In genomic region chr10:78426117-78426735, GRCm38 (mm10) we compare ENCODE assay signal across 8 mouse cellular contexts. TPM values are rescaled to one million over a fixed set of nuclear protein-coding genes. Genes with fewer than 3 reads are reported as not detected.
DNase-seq lines count a peak whose midpoint lies in the region; ATAC-seq and TF ChIP-seq lines count a peak whose summit lies in the region.

No protein-coding gene starts in this region.

- peaks cover 5% of the 10 kb centered on the region for H3K79me2 ChIP-seq in MEL (ENCODE audit: control insufficient read depth, insufficient read depth, low read length, poor library complexity)

- WGBS in forebrain, embryonic 16.5 days, result 50% methylated on average over 6 of the region's 6 CpGs
- 36% methylated on average over 6 of the region's 6 CpGs for WGBS in intestine, embryonic 16.5 days
- WGBS in stomach, embryonic 16.5 days, result 37% methylated on average over 6 of the region's 6 CpGs

- no peak for TF ChIP-seq EP300 in MEL (IDR thresholded peaks at IDR 0.05; ENCODE audit: low read depth in 1 of 2, low read length in 2 of 2)

- H3K27ac ChIP-seq in MEL (ENCODE audit: control insufficient read depth, low read depth, low read length), result peak overlapping the region; percentile 38
- H3K27ac ChIP-seq in forebrain, embryonic 16.5 days (ENCODE audit: low read length), result no peak overlapping the region
- peak overlapping the region; percentile 91 for H3K27ac ChIP-seq in intestine, embryonic 16.5 days (ENCODE audit: low read length)
- H3K27ac ChIP-seq in stomach, embryonic 16.5 days (ENCODE audit: low read length), result peak overlapping the region; percentile 96

- TF ChIP-seq RAD21 in MEL (IDR thresholded peaks at IDR 0.05; ENCODE audit: low read depth, low read length), result no peak

- TF ChIP-seq POLR2A in MEL (IDR thresholded peaks at IDR 0.05; ENCODE audit: control insufficient read depth in 1 of 2, insufficient read depth in 1 of 2, low read depth in 1 of 2, low read length in 2 of 2, poor library complexity in 1 of 2), result no peak

- H3K9ac ChIP-seq in MEL (ENCODE audit: control insufficient read depth, low read depth, low read length, poor library complexity, severe bottlenecking), result peak overlapping the region; percentile 81
- peak overlapping the region; percentile 92 for H3K9ac ChIP-seq in forebrain, embryonic 16.5 days (replicated peaks; ENCODE audit: low read depth, low read length)
- H3K9ac ChIP-seq in intestine, embryonic 16.5 days (ENCODE audit: low read depth, low read length), result peak overlapping the region; percentile 97
- H3K9ac ChIP-seq in stomach, embryonic 16.5 days (ENCODE audit: low read length), result peak overlapping the region; percentile 96

- TF ChIP-seq CTCF in MEL (IDR thresholded peaks at IDR 0.05 in 2 of 3, conservative IDR thresholded peaks at IDR 0.05 in 1 of 3; ENCODE audit: control insufficient read depth in 1 of 3, insufficient read depth in 1 of 3, low read depth in 2 of 3, low read length in 3 of 3, poor library complexity in 1 of 3, severe bottlenecking in 1 of 3), result no peak

- DNase-seq in embryo, embryonic 10 days (ENCODE audit: low spot score), result peak; percentile 22
- DNase-seq in embryo, embryonic 9.5 days (ENCODE audit: extremely low spot score), result no peak
- peak; percentile 55 for DNase-seq in MEL (ENCODE audit: low read depth, low spot score)
- DNase-seq in lung, postnatal 14 days, result peak; percentile 48
- no peak for DNase-seq in cerebellum, postnatal 4 days (ENCODE audit: low spot score in 2 of 2)

- no peaks in the 10 kb centered on the region for H3K27me3 ChIP-seq in MEL (ENCODE audit: control insufficient read depth in 1 of 2, insufficient read depth in 2 of 2, low read length in 2 of 2)
- no peaks in the 10 kb centered on the region for H3K27me3 ChIP-seq in forebrain, embryonic 16.5 days (replicated peaks; ENCODE audit: control insufficient read depth, insufficient read depth, low read length)
- H3K27me3 ChIP-seq in intestine, embryonic 16.5 days (replicated peaks; ENCODE audit: control insufficient read depth, insufficient read depth, low read length), result no peaks in the 10 kb centered on the region
- no peaks in the 10 kb centered on the region for H3K27me3 ChIP-seq in stomach, embryonic 16.5 days (ENCODE audit: control insufficient read depth, insufficient read depth, low read length)

- ATAC-seq in forebrain, embryonic 16.5 days, result no peak
- peak; percentile 31 for ATAC-seq in intestine, embryonic 16.5 days
- peak; percentile 38; the same call in 1 of the 2 replicates for ATAC-seq in stomach, embryonic 16.5 days (ENCODE audit: insufficient read depth, low FRiP score)

- H3K4me2 ChIP-seq in forebrain, embryonic 16.5 days (ENCODE audit: low read length), result peak overlapping the region; percentile 52
- peak overlapping the region; percentile 89 for H3K4me2 ChIP-seq in intestine, embryonic 16.5 days (ENCODE audit: low read depth, low read length)
- peak overlapping the region; percentile 80 for H3K4me2 ChIP-seq in stomach, embryonic 16.5 days (ENCODE audit: low read depth, low read length)

- no peaks in the 10 kb centered on the region for H3K9me3 ChIP-seq in MEL (replicated peaks; ENCODE audit: insufficient read depth, low read length)
- H3K9me3 ChIP-seq in forebrain, embryonic 16.5 days (ENCODE audit: control insufficient read depth, low read length), result no peaks in the 10 kb centered on the region
- no peaks in the 10 kb centered on the region for H3K9me3 ChIP-seq in intestine, embryonic 16.5 days (ENCODE audit: control insufficient read depth, low read length)
- H3K9me3 ChIP-seq in stomach, embryonic 16.5 days (replicated peaks; ENCODE audit: control insufficient read depth, low read length), result no peaks in the 10 kb centered on the region

- peak overlapping the region; percentile 90 for H3K4me3 ChIP-seq in MEL (ENCODE audit: control insufficient read depth in 1 of 2, insufficient read depth in 1 of 2, low read depth in 2 of 2, low read length in 2 of 2)
- H3K4me3 ChIP-seq in forebrain, embryonic 16.5 days (replicated peaks; ENCODE audit: low read length), result peak overlapping the region; percentile 80
- peak overlapping the region; percentile 94 for H3K4me3 ChIP-seq in intestine, embryonic 16.5 days (ENCODE audit: low read length)
- H3K4me3 ChIP-seq in stomach, embryonic 16.5 days (replicated peaks; ENCODE audit: low read length), result peak overlapping the region; percentile 98

- peaks cover 0 to 3% of the 10 kb centered on the region in 2 experiments; a peak in 1 of 4 replicates for H3K36me3 ChIP-seq in MEL (ENCODE audit: control insufficient read depth in 1 of 2, insufficient read depth in 2 of 2, low read length in 2 of 2)
- peaks cover 10% of the 10 kb centered on the region for H3K36me3 ChIP-seq in forebrain, embryonic 16.5 days (ENCODE audit: control insufficient read depth, insufficient read depth)
- H3K36me3 ChIP-seq in intestine, embryonic 16.5 days (ENCODE audit: control insufficient read depth, insufficient read depth, low read length), result peaks cover 14% of the 10 kb centered on the region; the same call in 1 of the 2 replicates
- peaks cover 18% of the 10 kb centered on the region for H3K36me3 ChIP-seq in stomach, embryonic 16.5 days (ENCODE audit: control insufficient read depth, insufficient read depth, low read length)

- H3K4me1 ChIP-seq in MEL (ENCODE audit: control insufficient read depth in 1 of 2, insufficient read depth in 2 of 2, low read length in 2 of 2), result peaks cover 0 to 9% of the 10 kb centered on the region in 2 experiments; a peak in 3 of 4 replicates
- peaks cover 17% of the 10 kb centered on the region for H3K4me1 ChIP-seq in forebrain, embryonic 16.5 days (replicated peaks; ENCODE audit: control insufficient read depth, insufficient read depth, low read length)
- H3K4me1 ChIP-seq in intestine, embryonic 16.5 days (ENCODE audit: control insufficient read depth, insufficient read depth, low read length), result peaks cover 12% of the 10 kb centered on the region
- peaks cover 11% of the 10 kb centered on the region for H3K4me1 ChIP-seq in stomach, embryonic 16.5 days (ENCODE audit: control insufficient read depth, insufficient read depth, low read length)

TF ChIP-seq in MEL, 35 proteins besides CTCF, POLR2A, EP300 and RAD21:
- no peak for TF ChIP-seq ZC3H11A (IDR thresholded peaks at IDR 0.05; ENCODE audit: low read depth, low read length)
- TF ChIP-seq KAT2A (conservative IDR thresholded peaks at IDR 0.05; ENCODE audit: low read depth, low read length), result no peak
- TF ChIP-seq TCF12 (IDR thresholded peaks at IDR 0.05; ENCODE audit: low read depth, low read length), result no peak
- no peak for TF ChIP-seq SMC3 (IDR thresholded peaks at IDR 0.05; ENCODE audit: low read depth, low read length)
- no peak for TF ChIP-seq MAZ (IDR thresholded peaks at IDR 0.05; ENCODE audit: low read depth, low read length)
- no peak for TF ChIP-seq USF2 (IDR thresholded peaks at IDR 0.05; ENCODE audit: borderline replicate concordance in 1 of 2, insufficient read depth in 1 of 2, low read depth in 1 of 2, low read length in 2 of 2)
- no peak for TF ChIP-seq MYB (IDR thresholded peaks at IDR 0.05; ENCODE audit: low read depth, low read length)
- peak; percentile 56; the same call in 1 of the 2 replicates for TF ChIP-seq ZNF384 (IDR thresholded peaks at IDR 0.05; ENCODE audit: low read depth, low read length)

RNA-seq across cellular contexts. Expression of gene Cstb, which starts 0.8 kb away (rescaled TPM):
- 71.1 and 76.7 TPM in 2 replicates for total RNA-seq in MEL (2012; rRNA removed)
- 10 to 100 TPM in 1 of 2 experiments, not detected in 1; 71.9 TPM for polyA plus RNA-seq in MEL (2012; ENCODE audit: insufficient read depth in 1 of 2, insufficient read length in 2 of 2, low read depth in 1 of 2, low replicate concordance in 2 of 2, missing spikeins in 1 of 2)
- polyA plus RNA-seq in forebrain, embryonic 16.5 days (2015; fragmentation: Nextera tagmentation; extraction: Ambion mirVana), result 96.6 and 117 TPM in 2 replicates
- 288 and 325 TPM in 2 replicates for polyA plus RNA-seq in intestine, embryonic 16.5 days (2015; fragmentation: Nextera tagmentation; extraction: Ambion mirVana)
- polyA plus RNA-seq in stomach, embryonic 16.5 days (2015; fragmentation: Nextera tagmentation; extraction: Ambion mirVana), result 406 and 433 TPM in 2 replicates

RNA-seq across cellular contexts. Expression of gene Rrp1, which starts 13.4 kb away (rescaled TPM):
- total RNA-seq in MEL (2012; rRNA removed), result 241 and 273 TPM in 2 replicates
- polyA plus RNA-seq in MEL (2012; ENCODE audit: insufficient read depth in 1 of 2, insufficient read length in 2 of 2, low read depth in 1 of 2, low replicate concordance in 2 of 2, missing spikeins in 1 of 2), result 100 to 1,000 TPM in 1 of 2 experiments, not detected in 1; 417 TPM
- polyA plus RNA-seq in forebrain, embryonic 16.5 days (2015; fragmentation: Nextera tagmentation; extraction: Ambion mirVana), result 436 and 438 TPM in 2 replicates
- 252 and 268 TPM in 2 replicates for polyA plus RNA-seq in intestine, embryonic 16.5 days (2015; fragmentation: Nextera tagmentation; extraction: Ambion mirVana)
- 242 and 272 TPM in 2 replicates for polyA plus RNA-seq in stomach, embryonic 16.5 days (2015; fragmentation: Nextera tagmentation; extraction: Ambion mirVana)

RNA-seq across cellular contexts. Expression of gene Pdxk, which starts 38.5 kb away (rescaled TPM):
- total RNA-seq in MEL (2012; rRNA removed), result 23.0 and 28.7 TPM in 2 replicates
- 10 to 100 TPM in 1 of 2 experiments, not detected in 1; 29.3 TPM for polyA plus RNA-seq in MEL (2012; ENCODE audit: insufficient read depth in 1 of 2, insufficient read length in 2 of 2, low read depth in 1 of 2, low replicate concordance in 2 of 2, missing spikeins in 1 of 2)
- polyA plus RNA-seq in forebrain, embryonic 16.5 days (2015; fragmentation: Nextera tagmentation; extraction: Ambion mirVana), result 16.7 and 23.0 TPM in 2 replicates
- 35.9 and 39.9 TPM in 2 replicates for polyA plus RNA-seq in intestine, embryonic 16.5 days (2015; fragmentation: Nextera tagmentation; extraction: Ambion mirVana)
- polyA plus RNA-seq in stomach, embryonic 16.5 days (2015; fragmentation: Nextera tagmentation; extraction: Ambion mirVana), result 12.4 and 12.7 TPM in 2 replicates

Comparison
In these comparisons a context has a peak if more than half of its experiments do, and no peak if none do; other contexts are left out.
1. DNase-seq: peak in embryo, embryonic 10 days (single experiment), MEL (single experiment) and lung, postnatal 14 days (single experiment); none in embryo, embryonic 9.5 days (single experiment) and cerebellum, postnatal 4 days (0 of 2).
2. Peak in every context shown above with its lines, with median percentiles within 50 percentile points of each other: H3K4me3 ChIP-seq, H3K9ac ChIP-seq and H3K4me2 ChIP-seq.